Mouse (Mus musculus): Measurements from ENCODE around the gene Ano1.

- TF ChIP-seq POLR2A (IDR thresholded peaks at IDR 0.05; ENCODE audit: borderline replicate concordance, extremely low read depth, insufficient read depth, insufficient read length, poor library complexity, severe bottlenecking) (no peak), CTCF (IDR thresholded peaks at IDR 0.05; ENCODE audit: borderline replicate concordance, extremely low read depth, insufficient read depth, insufficient read length) (no peak)
These were observed 136.4 kb downstream of the Ano1 start for GRCm38 (mm10) chr7:144615343-144615742.
